Mouse (Mus musculus) central nervous system, embryonic 11.5 days (tissue): ENCODE results near the gene Dock11. TPM values are rescaled to one million over a fixed set of nuclear protein-coding genes. Genes with fewer than 3 reads are reported as not detected.

Experiments
- polyA plus RNA-seq: library from polyadenylated mRNA; depleted of rRNA; stranded (reverse); fragments of >200 nt; gene quantifications from 2 replicates; pipeline ENCODE4 v1.2.3, GENCODE M21; 2012; rRNA removed

The Dock11 gene
- polyA plus RNA-seq, result 18.7 and 23.5 TPM in 2 replicates

DNA sequence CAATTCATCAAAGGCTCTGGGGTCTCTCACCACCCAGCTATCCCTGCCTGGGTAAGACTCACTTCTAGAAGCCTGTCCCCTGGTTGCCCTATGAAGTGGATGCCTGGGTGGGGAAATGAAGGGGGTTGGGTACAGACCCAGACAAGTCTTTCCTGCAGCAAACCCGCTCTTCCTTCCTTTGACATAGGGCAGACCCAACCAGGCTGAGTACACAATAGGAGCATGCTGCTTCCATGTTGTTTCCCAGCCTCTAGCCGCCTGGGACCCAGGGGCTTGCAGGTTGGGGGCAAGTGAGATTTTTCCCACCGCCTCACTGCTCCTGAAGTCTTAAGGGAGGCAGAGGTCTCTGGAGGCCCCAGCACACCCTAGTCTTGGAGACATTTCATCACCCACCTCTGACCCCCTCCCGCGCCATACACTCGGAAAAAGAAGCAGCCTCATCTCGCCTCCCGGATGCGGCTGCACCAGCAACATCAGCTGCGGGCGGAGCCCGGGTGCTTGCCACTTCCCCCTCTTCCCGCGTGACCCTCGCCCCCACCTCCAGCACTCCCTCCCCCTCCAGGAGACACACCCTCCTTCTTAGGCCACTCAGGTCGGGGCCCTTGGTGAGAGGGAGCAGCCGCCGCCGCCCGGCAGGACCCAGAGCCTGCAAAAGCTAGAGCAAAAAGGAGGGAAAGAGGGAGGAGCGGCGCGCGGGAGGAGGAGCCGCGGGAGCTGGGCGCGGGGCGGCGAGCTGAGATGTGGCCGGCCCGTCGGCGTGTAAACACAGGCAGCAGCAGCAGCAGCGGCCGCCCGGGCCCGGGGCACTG is at the start of gene Dock11:
TSS of gene Dock11 (plus strand) at position 746 of the 809 bp plus-strand sequence.

DNA sequence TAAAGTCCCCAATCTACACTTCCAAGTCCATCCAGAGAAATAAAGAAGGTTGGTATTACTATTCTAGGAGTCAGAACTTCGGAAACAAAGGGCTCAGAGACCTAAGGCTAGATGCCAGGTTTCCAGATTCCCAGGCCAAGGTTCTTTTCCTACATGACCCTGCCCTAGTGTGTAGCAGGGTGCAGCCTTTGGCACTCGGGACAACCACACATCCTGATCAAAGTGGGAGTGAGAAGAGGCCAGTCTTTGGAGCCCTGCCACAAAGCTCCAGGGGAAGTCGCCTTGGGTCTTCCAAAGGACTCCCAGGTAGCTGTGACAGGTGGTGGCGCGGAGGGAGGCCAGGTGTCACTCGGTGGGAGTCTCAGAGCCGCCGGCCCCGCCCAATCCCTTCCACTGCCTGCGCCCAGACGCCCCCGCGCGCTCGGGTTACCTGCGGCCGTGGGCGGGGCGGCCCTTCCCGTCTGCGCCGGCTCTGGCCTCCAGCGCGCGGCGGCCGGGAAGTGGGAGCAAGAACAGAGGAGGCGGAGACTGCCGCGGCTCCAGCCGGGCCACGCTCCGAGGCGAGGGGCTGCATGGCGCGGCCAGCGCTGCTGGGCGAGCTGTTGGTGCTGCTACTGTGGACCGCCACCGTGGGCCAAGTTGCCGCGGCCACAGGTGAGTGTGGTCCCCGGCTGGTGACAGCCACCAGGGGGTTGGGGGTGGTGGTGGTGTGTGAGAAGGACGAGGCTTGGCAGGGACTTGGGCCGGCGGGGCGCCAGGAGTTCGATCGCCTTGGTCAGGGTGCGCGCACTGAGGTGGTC is 223.2 kb downstream of the Dock11 start, which contains the start of gene Il13ra1:
TSS of gene Il13ra1 (plus strand) at position 489 of the 800 bp plus-strand sequence.

Other genes with a start within 250 kb of the Dock11 start
- 1.5 and 3.1 TPM in 2 replicates for gene Il13ra1, start 223.3 kb downstream of the Dock11 start, polyA plus RNA-seq